Mouse (Mus musculus): Measurements from ENCODE around the gene Ubap2l. TPM values are rescaled to one million over a fixed set of nuclear protein-coding genes. Genes with fewer than 3 reads are reported as not detected.

Ubap2l gene
- polyA plus RNA-seq, 1 experiment from 2014 or later, result 75.2 TPM

DNA sequence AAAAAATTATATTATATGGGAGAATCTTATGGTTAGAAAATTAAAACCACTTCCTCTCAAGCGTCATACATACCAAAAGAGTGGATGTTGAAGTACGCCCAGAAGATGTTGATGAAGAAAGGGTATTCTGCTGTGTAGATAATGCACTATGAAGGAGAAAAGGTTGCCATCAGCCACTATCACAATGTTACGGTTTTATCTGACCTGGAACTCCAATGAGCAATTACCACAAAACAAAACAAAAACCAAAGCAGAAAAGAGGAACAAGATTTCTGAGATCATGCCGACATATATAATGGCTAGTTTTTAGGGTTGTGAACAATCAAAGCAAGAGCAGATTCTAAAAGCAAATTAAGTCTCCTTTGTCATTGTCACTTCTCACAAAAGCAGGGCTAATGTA lies 35.8 kb downstream of the Ubap2l start:
- Histone ChIP-seq H3K36me3 (ENCODE audit: control insufficient read depth, insufficient read depth, low read length) (peaks cover 41% of the 10 kb centered on the region), H3K4me3 (ENCODE audit: low read depth, low read length) (no peak overlapping the region), H3K27me3 (ENCODE audit: control insufficient read depth, insufficient read depth, low read length) (no peaks in the 10 kb centered on the region), H3K9ac (ENCODE audit: low read length) (no peak overlapping the region), H3K9me3 (ENCODE audit: control insufficient read depth, low read length) (no peaks in the 10 kb centered on the region), H3K4me1 (replicated peaks; ENCODE audit: control insufficient read depth, insufficient read depth) (no peaks in the 10 kb centered on the region), H3K4me2 (replicated peaks; ENCODE audit: low read depth) (no peak overlapping the region), H3K27ac (replicated peaks) (no peak overlapping the region)
- WGBS, result 94% methylated on average over 4 of the region's 4 CpGs
- ATAC-seq (ENCODE audit: low FRiP score, low TSS enrichment) (no peak), DNase-seq (ENCODE audit: low spot score) (no peak)
- TF ChIP-seq EP300 (optimal IDR thresholded peaks at IDR 0.05), result no peak
- TF ChIP-seq CTCF (IDR thresholded peaks at IDR 0.05; ENCODE audit: low read depth), result no peak

DNA sequence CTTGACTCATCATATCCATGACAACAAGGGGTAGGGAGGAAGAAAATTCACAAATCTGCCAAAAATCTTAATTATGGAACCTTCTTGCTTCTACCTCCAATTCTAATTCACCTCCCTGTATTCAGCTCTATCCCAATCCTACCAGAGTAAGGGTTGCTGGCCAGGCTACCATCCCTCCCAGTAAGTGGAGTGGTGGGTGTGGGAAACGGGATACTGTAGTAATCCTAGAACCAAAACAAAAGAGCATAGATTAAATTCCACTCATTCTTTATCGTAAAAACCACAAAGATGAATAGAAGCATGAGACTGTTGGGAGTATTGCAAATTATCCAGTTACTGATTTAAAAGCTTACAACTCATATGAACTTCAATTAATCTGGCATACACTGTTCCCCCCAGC lies 42.1 kb downstream of the Ubap2l start:
- no peak overlapping the region for H3K4me2 ChIP-seq (replicated peaks; ENCODE audit: low read depth)
- 68% methylated on average over 2 of the region's 2 CpGs for WGBS
- peaks cover 54% of the 10 kb centered on the region for H3K36me3 ChIP-seq (ENCODE audit: control insufficient read depth, insufficient read depth, low read length)
- no peaks in the 10 kb centered on the region for H3K9me3 ChIP-seq (ENCODE audit: control insufficient read depth, low read length)
- no peak overlapping the region for H3K27ac ChIP-seq (replicated peaks)
- no peak overlapping the region for H3K4me3 ChIP-seq (ENCODE audit: low read depth, low read length)
- no peak overlapping the region for H3K9ac ChIP-seq (ENCODE audit: low read length)
- no peak for TF ChIP-seq EP300 (optimal IDR thresholded peaks at IDR 0.05)
- TF ChIP-seq CTCF (IDR thresholded peaks at IDR 0.05; ENCODE audit: low read depth), result no peak
- H3K27me3 ChIP-seq (ENCODE audit: control insufficient read depth, insufficient read depth, low read length), result no peaks in the 10 kb centered on the region
- DNase-seq (ENCODE audit: low spot score) (no peak), ATAC-seq (ENCODE audit: low FRiP score, low TSS enrichment) (no peak)
- no peaks in the 10 kb centered on the region for H3K4me1 ChIP-seq (replicated peaks; ENCODE audit: control insufficient read depth, insufficient read depth)

DNA sequence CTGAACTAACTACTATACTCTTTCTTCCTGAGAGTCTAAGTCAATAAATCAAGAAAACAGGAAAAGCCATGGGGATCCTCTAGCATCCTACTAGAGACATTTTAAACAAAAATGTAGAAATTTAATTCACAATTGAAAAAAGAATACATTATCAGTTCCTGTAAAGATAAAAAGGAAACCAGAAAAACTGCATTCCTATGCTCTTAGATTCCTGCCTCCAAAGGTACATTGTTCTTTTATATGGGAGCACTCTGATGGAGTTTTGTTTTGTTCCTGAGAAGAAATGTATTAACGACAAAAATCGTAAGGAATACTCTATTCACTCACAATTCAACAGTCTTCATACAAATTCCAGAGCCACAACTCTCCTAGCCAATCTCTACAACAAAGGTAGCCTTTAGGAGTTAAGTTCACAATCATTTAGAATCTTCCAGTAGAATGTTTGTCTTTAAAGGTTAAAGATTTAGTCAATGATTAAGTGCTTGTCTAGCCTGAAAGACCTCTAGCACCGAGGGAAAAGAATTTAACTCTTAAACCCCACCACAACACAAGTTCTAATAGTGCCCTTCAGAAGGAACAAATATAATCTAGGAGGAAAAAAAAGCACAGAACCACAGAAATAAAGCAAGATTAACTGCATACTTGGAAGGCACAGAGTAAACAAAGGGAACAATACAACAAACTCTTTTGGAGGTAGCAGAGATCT lies 48.2 kb downstream of the Ubap2l start:
- H3K36me3 ChIP-seq (ENCODE audit: control insufficient read depth, insufficient read depth, low read length), result peaks cover 32% of the 10 kb centered on the region
- H3K27ac ChIP-seq (replicated peaks), result 0 out of 2 replicates have a peak overlapping the region, but pooled peaks have one; percentile 35
- TF ChIP-seq CTCF (IDR thresholded peaks at IDR 0.05; ENCODE audit: low read depth), result no peak
- no peak for TF ChIP-seq EP300 (optimal IDR thresholded peaks at IDR 0.05)
- no peaks in the 10 kb centered on the region for H3K9me3 ChIP-seq (ENCODE audit: control insufficient read depth, low read length)
- no peaks in the 10 kb centered on the region for H3K4me1 ChIP-seq (replicated peaks; ENCODE audit: control insufficient read depth, insufficient read depth)
- H3K4me2 ChIP-seq (replicated peaks; ENCODE audit: low read depth), result no peak overlapping the region
- WGBS, result 22% methylated on average over 3 of the region's 3 CpGs
- no peak for ATAC-seq (ENCODE audit: low FRiP score, low TSS enrichment)
- H3K9ac ChIP-seq (ENCODE audit: low read length), result no peak overlapping the region
- no peak for DNase-seq (ENCODE audit: low spot score)
- H3K4me3 ChIP-seq (ENCODE audit: low read depth, low read length), result no peak overlapping the region
- H3K27me3 ChIP-seq (ENCODE audit: control insufficient read depth, insufficient read depth, low read length), result no peaks in the 10 kb centered on the region

DNA sequence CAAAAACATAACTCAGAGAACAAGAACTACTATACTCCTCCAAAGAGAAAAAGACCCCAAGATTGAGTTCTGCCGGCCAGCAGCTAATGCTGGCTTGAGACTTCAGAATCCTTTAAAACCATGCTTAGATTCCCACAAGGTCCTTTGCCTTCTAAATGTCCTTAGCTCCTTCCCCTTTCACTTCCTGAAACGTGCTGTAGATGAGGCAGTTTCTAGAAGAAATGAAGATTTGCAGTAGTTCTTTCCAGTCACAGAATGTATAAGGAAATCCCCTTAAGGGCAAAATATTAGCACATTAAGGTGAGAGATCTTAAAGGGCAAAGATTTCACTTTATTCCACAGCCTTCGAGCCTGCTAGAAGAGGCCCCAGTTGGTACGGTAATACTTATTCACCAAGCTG lies 52.6 kb downstream of the Ubap2l start:
- Histone ChIP-seq H3K4me2 (replicated peaks; ENCODE audit: low read depth) (no peak overlapping the region), H3K36me3 (ENCODE audit: control insufficient read depth, insufficient read depth, low read length) (0 out of 2 replicates have a peak, but pooled peaks cover 2% of the 10 kb centered on the region), H3K27ac (replicated peaks) (peak overlapping the region; percentile 95), H3K4me3 (ENCODE audit: low read depth, low read length) (no peak overlapping the region), H3K27me3 (ENCODE audit: control insufficient read depth, insufficient read depth, low read length) (no peaks in the 10 kb centered on the region), H3K4me1 (replicated peaks; ENCODE audit: control insufficient read depth, insufficient read depth) (no peaks in the 10 kb centered on the region), H3K9me3 (ENCODE audit: control insufficient read depth, low read length) (no peaks in the 10 kb centered on the region), H3K9ac (ENCODE audit: low read length) (no peak overlapping the region)
- DNase-seq (ENCODE audit: low spot score) (no peak), ATAC-seq (ENCODE audit: low FRiP score, low TSS enrichment) (no peak)
- TF ChIP-seq CTCF (IDR thresholded peaks at IDR 0.05; ENCODE audit: low read depth) (no peak), EP300 (optimal IDR thresholded peaks at IDR 0.05) (no peak)
- 84% methylated on average over 4 of the region's 4 CpGs for WGBS

DNA sequence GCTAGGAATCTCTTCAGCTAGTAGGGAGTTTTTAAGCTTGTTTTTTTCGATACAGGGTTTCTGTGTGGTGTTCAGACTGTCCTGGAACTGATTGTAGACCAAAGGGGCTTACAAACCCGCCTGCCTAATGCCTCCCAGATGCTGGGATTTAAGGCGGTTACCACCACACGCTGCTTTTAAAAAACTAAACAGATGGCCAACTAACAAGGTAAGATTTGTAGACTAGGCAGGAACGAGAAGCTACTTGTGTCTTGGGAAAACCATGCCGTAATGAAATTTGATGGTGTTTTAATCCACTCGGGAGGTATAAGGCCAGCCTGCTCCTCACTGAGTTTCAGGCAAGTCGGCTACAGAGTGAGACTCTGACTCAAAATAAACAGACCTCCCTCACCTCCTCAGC lies 53.3 kb downstream of the Ubap2l start:
- peak overlapping the region; percentile 77 for H3K9ac ChIP-seq (ENCODE audit: low read length)
- ATAC-seq (ENCODE audit: low FRiP score, low TSS enrichment), result peak; percentile 21
- H3K4me1 ChIP-seq (replicated peaks; ENCODE audit: control insufficient read depth, insufficient read depth), result no peaks in the 10 kb centered on the region
- TF ChIP-seq EP300 (optimal IDR thresholded peaks at IDR 0.05) (no peak), CTCF (IDR thresholded peaks at IDR 0.05; ENCODE audit: low read depth) (no peak)
- DNase-seq (ENCODE audit: low spot score), result peak; percentile 30
- H3K27me3 ChIP-seq (ENCODE audit: control insufficient read depth, insufficient read depth, low read length), result no peaks in the 10 kb centered on the region
- H3K4me3 ChIP-seq (ENCODE audit: low read depth, low read length), result peak overlapping the region; percentile 72
- WGBS, result 9% methylated on average over 8 of the region's 8 CpGs
- peak overlapping the region; percentile 90 for H3K4me2 ChIP-seq (replicated peaks; ENCODE audit: low read depth)
- H3K27ac ChIP-seq (replicated peaks), result peak overlapping the region; percentile 95
- no peaks in the 10 kb centered on the region for H3K9me3 ChIP-seq (ENCODE audit: control insufficient read depth, low read length)
- 0 out of 2 replicates have a peak, but pooled peaks cover 2% of the 10 kb centered on the region for H3K36me3 ChIP-seq (ENCODE audit: control insufficient read depth, insufficient read depth, low read length)

DNA sequence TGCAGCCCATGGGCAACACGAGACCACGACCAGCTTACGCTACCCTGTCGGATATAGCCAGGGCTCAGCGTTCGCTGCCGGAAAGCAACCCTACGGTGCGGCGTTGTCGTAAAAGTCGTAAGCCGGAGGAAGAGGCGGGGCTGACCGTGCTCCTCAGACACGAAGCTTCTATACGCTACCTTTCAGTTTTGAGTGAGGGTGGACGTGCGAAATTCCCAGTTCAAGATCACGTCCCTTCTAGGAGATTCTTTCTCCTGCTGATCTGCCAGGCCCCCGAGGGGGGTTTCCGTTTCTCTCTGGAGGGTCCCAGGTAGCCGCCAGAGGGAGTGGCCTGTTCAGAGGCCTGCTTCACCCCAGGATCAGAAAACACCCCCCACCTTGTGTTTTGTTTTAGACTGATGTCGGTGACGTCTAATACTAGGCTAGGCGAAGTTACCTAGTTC lies 53.8 kb downstream of the Ubap2l start, which contains the start of gene Hax1:
Hax1 (minus strand) TSS at position 169 of the 443 bp plus-strand sequence.
- peak; percentile 92 for ATAC-seq (ENCODE audit: low FRiP score, low TSS enrichment)
- peak; percentile 93 for DNase-seq (ENCODE audit: low spot score)
- Histone ChIP-seq H3K9ac (ENCODE audit: low read length) (peak within 1 kb of the TSS; percentile 77), H3K36me3 (ENCODE audit: control insufficient read depth, insufficient read depth, low read length) (0 out of 2 replicates have a peak, but pooled peaks cover 2% of the 10 kb centered on the region), H3K4me2 (replicated peaks; ENCODE audit: low read depth) (peak within 1 kb of the TSS; percentile 90), H3K27ac (replicated peaks) (peak within 1 kb of the TSS; percentile 95), H3K27me3 (ENCODE audit: control insufficient read depth, insufficient read depth, low read length) (no peaks in the 10 kb centered on the region), H3K4me3 (ENCODE audit: low read depth, low read length) (peak within 1 kb of the TSS; percentile 72), H3K9me3 (ENCODE audit: control insufficient read depth, low read length) (no peaks in the 10 kb centered on the region), H3K4me1 (replicated peaks; ENCODE audit: control insufficient read depth, insufficient read depth) (no peaks in the 10 kb centered on the region)
- WGBS, result under 1% methylated on average over 26 of the region's 26 CpGs
- no peak for TF ChIP-seq CTCF (IDR thresholded peaks at IDR 0.05; ENCODE audit: low read depth)
- TF ChIP-seq EP300 (optimal IDR thresholded peaks at IDR 0.05), result no peak

Data from stomach, postnatal 0 days (tissue).